Mouse (Mus musculus) lung, postnatal 0 days (tissue): Measurements from ENCODE around the gene Arel1. TPM values are rescaled to one million over a fixed set of nuclear protein-coding genes. Genes with fewer than 3 reads are reported as not detected.
A peak's percentile ranks its signal among the peaks of the same experiment; 100 is the strongest.

Experiments used
- ATAC-seq: fragments of 200-750 bp; cut with Nextera tagmentation; 2 replicates; pipeline ENCODE4 v1.8.0; 2017; ENCODE audit warnings: moderate library complexity
- DNase-seq: peaks from one replicate; pipeline ENCODE4 v3.0.0-alpha.2; 2016; ENCODE audit warnings: low spot score
- H3K27ac ChIP-seq: fragments of 300-500 bp; sonication (generic); 2 replicates; pipeline ENCODE4 v1.5.1; 2014; ENCODE audit warnings: antibody characterized with exemption, mild to moderate bottlenecking, low read length, mixed read lengths
- H3K27me3 ChIP-seq: fragments of 300-500 bp; sonication (generic); replicated peaks from 2 replicates; pipeline ENCODE4 v1.6.1; 2014; ENCODE audit warnings: low read length, mixed read lengths; ENCODE audit not compliant: insufficient read depth
- H3K36me3 ChIP-seq: fragments of 300-500 bp; sonication (generic); 2 replicates; pipeline ENCODE4 v1.6.1; 2014; ENCODE audit warnings: low read length, mixed read lengths; ENCODE audit not compliant: insufficient read depth
- H3K4me1 ChIP-seq: fragments of 300-500 bp; sonication (generic); 2 replicates; pipeline ENCODE4 v1.6.1; 2014; ENCODE audit warnings: antibody characterized with exemption, low read depth, low read length, mixed read lengths; ENCODE audit not compliant: insufficient read depth
- H3K4me2 ChIP-seq: fragments of 300-500 bp; sonication (generic); replicated peaks from 2 replicates; pipeline ENCODE4 v1.6.1; 2014; ENCODE audit warnings: low read depth, mild to moderate bottlenecking, low read length, moderate library complexity, mixed read lengths
- H3K4me3 ChIP-seq: fragments of 300-500 bp; sonication (generic); 2 replicates; pipeline ENCODE4 v1.5.1; 2014; ENCODE audit warnings: low read depth, low read length
- H3K9ac ChIP-seq: fragments of 300-500 bp; sonication (generic); replicated peaks from 2 replicates; pipeline ENCODE4 v1.6.1; 2014; ENCODE audit warnings: low read depth, mild to moderate bottlenecking
- H3K9me3 ChIP-seq: fragments of 300-500 bp; sonication (generic); 2 replicates; pipeline ENCODE4 v1.6.1; 2016; ENCODE audit warnings: low read length, mixed read lengths
- CTCF ChIP-seq: IDR thresholded peaks from 2 replicates; pipeline ENCODE4 v1.5.1; 2016; ENCODE audit warnings: antibody characterized with exemption, mild to moderate bottlenecking
- EP300 ChIP-seq: IDR thresholded peaks from 2 replicates; pipeline ENCODE4 v1.6.1; 2016; ENCODE audit warnings: antibody characterized with exemption, mild to moderate bottlenecking, control low read depth
- WGBS: fragments of 180-500 bp; shearing (Covaris S2); extraction: QIAGEN DNeasy Blood & Tissue Kit; methylation state at CpG from one replicate; pipeline ENCODE4 v1.1.7; 2014; 5-methylcytosine and 5-hydroxymethylcytosine counted together
- polyA plus RNA-seq: library from polyadenylated mRNA; unstranded; fragments of >200 nt; fragmentation: Nextera tagmentation; extraction: Ambion mirVana; gene quantifications from 2 replicates; pipeline ENCODE4 v1.2.1, GENCODE M21; 2015

Arel1 gene
- polyA plus RNA-seq, 1 experiment from 2014 or later: 7.3 TPM

DNA sequence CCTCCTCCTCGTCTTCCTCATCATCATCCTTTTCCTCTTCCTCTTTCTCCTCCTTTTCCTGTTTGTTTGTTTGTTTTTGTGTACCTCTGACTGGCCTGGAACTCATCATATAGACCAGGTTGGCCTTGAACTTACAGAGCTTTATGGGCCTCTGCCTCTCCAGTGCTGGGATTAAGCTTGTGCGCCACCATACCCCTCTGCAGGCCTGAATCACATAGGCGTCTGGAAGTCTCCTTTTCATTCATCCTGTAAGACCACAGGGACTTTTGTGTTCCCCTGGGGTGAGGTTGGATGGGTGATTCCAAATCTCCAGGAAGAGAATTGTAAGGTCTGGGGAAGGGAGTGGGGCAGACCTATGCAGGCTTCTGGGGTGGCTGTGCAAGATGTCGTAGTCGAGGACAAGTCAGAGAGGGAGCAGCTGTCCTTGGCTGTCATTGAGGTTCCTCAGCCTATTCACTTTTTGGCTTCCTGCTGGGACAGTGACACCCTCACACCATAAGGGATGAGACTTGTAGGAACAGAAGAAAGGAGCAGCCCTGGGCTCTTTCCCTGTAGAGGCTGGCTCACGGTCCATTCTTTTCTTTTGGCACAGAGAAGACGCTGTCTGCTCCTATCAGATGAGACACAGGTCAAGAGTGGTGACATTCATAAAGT is 86.2 kb downstream of the Arel1 start:
- H3K4me3 ChIP-seq: no peak overlapping the region
- no peak overlapping the region for H3K9ac ChIP-seq
- WGBS: 63% methylated on average over 7 of the region's 7 CpGs
- TF ChIP-seq CTCF (no peak), EP300 (no peak)
- 0 out of 2 replicates have a peak, but pooled peaks cover 3% of the 10 kb centered on the region for H3K27me3 ChIP-seq
- H3K4me2 ChIP-seq: no peak overlapping the region
- no peaks in the 10 kb centered on the region for H3K4me1 ChIP-seq
- ATAC-seq: peak; percentile 49
- no peaks in the 10 kb centered on the region for H3K9me3 ChIP-seq
- peak; percentile 34 for DNase-seq
- peak overlapping the region; percentile 33; the same call in 1 of the 2 replicates for H3K27ac ChIP-seq
- H3K36me3 ChIP-seq: no peaks in the 10 kb centered on the region

DNA sequence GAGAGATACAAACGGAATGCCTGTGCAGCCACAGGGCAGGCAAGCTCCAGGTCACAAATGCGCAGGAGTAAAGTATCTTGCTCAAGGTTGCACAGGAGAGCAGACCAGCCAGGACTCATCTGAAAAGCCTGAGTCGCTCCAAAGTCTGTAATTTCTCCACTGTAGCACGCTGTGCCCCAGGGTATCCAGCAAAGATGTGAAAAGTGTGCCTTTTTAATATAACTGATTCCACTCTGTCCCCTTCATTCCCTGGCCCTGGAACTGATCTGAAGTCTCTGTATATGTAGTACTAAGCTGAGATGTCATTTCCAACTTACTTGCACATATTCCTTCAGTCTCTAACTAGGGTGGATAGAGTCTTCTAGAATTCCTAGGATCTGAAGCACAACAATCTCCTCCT is 87.9 kb downstream of the Arel1 start:
- H3K4me3 ChIP-seq: no peak overlapping the region
- TF ChIP-seq EP300 (no peak), CTCF (no peak)
- no peaks in the 10 kb centered on the region for H3K27me3 ChIP-seq
- DNase-seq: no peak
- no peaks in the 10 kb centered on the region for H3K4me1 ChIP-seq
- no peaks in the 10 kb centered on the region for H3K9me3 ChIP-seq
- no peak overlapping the region for H3K4me2 ChIP-seq
- H3K36me3 ChIP-seq: no peaks in the 10 kb centered on the region
- H3K27ac ChIP-seq: no peak overlapping the region
- no peak overlapping the region for H3K9ac ChIP-seq
- no peak for ATAC-seq
- 74% methylated on average over 4 of the region's 4 CpGs for WGBS

DNA sequence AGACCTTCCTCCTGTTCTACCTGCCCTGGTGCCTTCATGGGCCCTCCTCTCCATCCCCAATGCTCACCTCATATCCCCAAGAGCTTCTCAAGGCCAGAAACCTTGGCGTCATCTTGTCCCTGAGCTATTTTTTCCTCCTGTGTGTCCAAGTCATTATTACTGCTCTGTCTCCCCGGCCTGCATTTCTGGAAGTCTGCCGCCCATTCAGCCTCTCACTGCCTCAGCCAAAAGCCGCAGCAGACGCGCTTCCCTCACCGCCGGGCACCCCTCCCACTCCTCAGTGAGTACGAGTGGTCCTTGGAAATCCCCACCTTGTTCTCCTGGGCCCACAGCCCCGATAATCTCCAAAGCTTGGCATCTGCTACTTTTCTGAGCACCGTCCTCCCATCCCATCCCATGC is 90.6 kb downstream of the Arel1 start:
- ATAC-seq (no peak), DNase-seq (no peak)
- H3K9me3 ChIP-seq: no peaks in the 10 kb centered on the region
- no peak overlapping the region for H3K27ac ChIP-seq
- H3K27me3 ChIP-seq: 0 out of 2 replicates have a peak, but pooled peaks cover 12% of the 10 kb centered on the region
- H3K4me2 ChIP-seq: no peak overlapping the region
- WGBS: 37% methylated on average over 11 of the region's 11 CpGs
- H3K36me3 ChIP-seq: no peaks in the 10 kb centered on the region
- no peak overlapping the region for H3K4me3 ChIP-seq
- peaks cover 6% of the 10 kb centered on the region for H3K4me1 ChIP-seq
- H3K9ac ChIP-seq: no peak overlapping the region
- TF ChIP-seq EP300 (no peak), CTCF (no peak)

DNA sequence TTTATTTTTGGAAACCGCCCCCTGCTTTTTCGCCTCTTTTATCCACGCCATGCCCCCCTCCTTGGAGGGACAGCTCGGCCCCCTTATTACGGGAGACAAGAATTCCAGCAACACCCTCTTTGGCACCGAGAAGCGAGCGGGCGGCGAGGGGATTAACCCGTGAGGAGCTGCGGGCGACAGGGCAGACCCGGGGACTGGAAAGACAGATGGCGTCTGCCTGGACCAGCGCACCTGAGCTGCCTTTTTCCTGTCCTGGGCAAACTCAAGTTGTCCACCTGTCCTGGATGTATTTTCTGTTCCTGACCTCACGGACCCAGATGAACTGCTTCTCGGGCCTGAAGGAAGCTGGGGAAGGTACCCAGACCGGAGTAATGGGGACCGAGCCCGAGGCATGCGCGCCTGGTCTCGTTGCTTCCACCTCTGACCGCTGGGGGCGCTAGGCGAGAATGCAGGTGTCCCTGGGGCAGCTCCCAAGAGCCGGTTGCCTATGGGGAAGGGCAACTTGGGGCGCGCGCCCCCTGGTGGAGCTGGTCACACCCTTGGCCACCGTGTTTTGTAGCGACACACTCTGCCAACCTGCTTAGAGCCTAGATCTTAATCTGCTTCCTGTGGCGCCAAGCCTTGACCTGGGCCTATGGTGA is 94.1 kb downstream of the Arel1 start, which contains the start of gene Ltbp2:
Gene Ltbp2 (minus strand): TSS at position 52 of the 641 bp plus-strand sequence.
- WGBS: 2% methylated on average over 34 of the region's 34 CpGs
- DNase-seq (peak; percentile 87), ATAC-seq (peak; percentile 84)
- Histone ChIP-seq H3K9ac (peak within 1 kb of the TSS; percentile 29; the same call in 1 of the 2 replicates), H3K36me3 (no peaks in the 10 kb centered on the region), H3K9me3 (no peaks in the 10 kb centered on the region), H3K4me1 (peaks cover 6% of the 10 kb centered on the region), H3K27ac (no peak within 1 kb of the TSS; the same call in 1 of the 2 replicates), H3K4me2 (peak within 1 kb of the TSS; percentile 71), H3K4me3 (peak within 1 kb of the TSS; percentile 44), H3K27me3 (peaks cover 12% of the 10 kb centered on the region; the same call in 1 of the 2 replicates)
- TF ChIP-seq EP300: no peak
- TF ChIP-seq CTCF: peak; percentile 99

DNA sequence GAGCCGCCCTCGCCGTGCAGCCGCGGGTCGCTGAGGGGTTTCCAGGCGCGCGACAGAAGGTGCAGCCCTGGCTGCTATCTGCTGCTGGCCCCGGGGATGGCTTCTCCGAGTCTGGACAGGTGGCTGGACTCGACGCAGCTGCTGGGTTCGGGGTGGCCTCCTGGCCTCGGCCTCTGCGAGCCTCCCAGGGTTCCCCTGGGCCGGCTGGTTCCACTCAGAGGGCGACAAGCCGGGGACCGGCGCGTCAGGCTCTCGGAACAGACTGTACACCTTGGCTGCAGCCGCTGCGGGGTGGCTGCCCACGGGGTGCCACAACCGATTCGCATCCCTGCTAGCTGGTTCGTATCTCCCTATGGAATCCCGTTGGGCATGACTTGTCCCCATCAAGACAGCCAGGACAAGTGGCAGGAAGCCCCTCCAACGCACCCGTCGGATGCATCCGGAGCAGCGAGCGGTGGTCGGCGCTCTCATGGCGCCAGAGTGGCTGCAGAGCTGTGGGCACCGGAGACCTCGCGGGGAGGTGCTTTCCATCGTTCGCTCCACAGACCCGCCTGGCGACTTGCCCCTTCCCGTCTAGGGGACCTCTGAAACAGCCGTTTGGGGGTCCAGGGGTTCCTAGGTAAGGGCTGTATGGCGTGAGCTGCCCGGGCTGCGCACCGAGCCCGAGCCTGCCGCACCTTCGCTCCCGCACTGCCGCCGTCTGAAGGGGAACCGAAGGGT is 94.8 kb downstream of the Arel1 start:
- Histone ChIP-seq H3K27ac (no peak overlapping the region; the same call in 1 of the 2 replicates), H3K4me1 (peaks cover 6% of the 10 kb centered on the region), H3K9ac (peak overlapping the region; percentile 29; the same call in 1 of the 2 replicates), H3K27me3 (peaks cover 12% of the 10 kb centered on the region; the same call in 1 of the 2 replicates), H3K4me3 (peak overlapping the region; percentile 44), H3K36me3 (no peaks in the 10 kb centered on the region), H3K9me3 (no peaks in the 10 kb centered on the region), H3K4me2 (peak overlapping the region; percentile 71)
- peak; percentile 13; the same call in 1 of the 2 replicates for ATAC-seq
- WGBS: under 1% methylated on average over 57 of the region's 59 CpGs
- TF ChIP-seq EP300: no peak
- no peak for TF ChIP-seq CTCF
- DNase-seq: peak; percentile 19

DNA sequence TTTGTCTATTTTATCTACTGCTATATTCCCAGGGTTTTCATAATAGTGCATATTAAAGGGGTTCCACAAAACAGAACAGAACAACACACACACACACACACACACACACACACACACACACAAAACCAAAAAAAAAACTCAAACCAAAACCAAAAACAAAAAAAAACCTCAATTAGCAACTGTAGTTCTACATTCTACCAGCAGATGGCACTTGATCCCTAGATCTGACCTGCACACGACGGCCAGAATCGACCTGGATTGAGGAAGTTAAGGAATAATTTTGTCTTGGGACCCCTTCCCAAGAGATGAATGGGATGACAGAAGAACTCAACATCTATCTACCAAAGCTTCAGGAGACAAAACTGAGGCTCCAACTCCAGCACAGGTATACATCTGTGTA is 97.3 kb downstream of the Arel1 start:
- Histone ChIP-seq H3K9me3 (no peaks in the 10 kb centered on the region), H3K36me3 (no peaks in the 10 kb centered on the region), H3K4me1 (peaks cover 6% of the 10 kb centered on the region), H3K9ac (no peak overlapping the region), H3K27ac (no peak overlapping the region), H3K4me3 (no peak overlapping the region), H3K27me3 (peaks cover 12% of the 10 kb centered on the region; the same call in 1 of the 2 replicates), H3K4me2 (peak overlapping the region; percentile 71; the same call in 1 of the 2 replicates)
- DNase-seq: peak; percentile 62
- no peak for ATAC-seq
- WGBS: 2% methylated on average over 3 of the region's 3 CpGs
- peak; percentile 83 for TF ChIP-seq CTCF
- no peak for TF ChIP-seq EP300
